Comparison of ENCODE assay signal across 13 mouse cellular contexts in the genomic region with DNA sequence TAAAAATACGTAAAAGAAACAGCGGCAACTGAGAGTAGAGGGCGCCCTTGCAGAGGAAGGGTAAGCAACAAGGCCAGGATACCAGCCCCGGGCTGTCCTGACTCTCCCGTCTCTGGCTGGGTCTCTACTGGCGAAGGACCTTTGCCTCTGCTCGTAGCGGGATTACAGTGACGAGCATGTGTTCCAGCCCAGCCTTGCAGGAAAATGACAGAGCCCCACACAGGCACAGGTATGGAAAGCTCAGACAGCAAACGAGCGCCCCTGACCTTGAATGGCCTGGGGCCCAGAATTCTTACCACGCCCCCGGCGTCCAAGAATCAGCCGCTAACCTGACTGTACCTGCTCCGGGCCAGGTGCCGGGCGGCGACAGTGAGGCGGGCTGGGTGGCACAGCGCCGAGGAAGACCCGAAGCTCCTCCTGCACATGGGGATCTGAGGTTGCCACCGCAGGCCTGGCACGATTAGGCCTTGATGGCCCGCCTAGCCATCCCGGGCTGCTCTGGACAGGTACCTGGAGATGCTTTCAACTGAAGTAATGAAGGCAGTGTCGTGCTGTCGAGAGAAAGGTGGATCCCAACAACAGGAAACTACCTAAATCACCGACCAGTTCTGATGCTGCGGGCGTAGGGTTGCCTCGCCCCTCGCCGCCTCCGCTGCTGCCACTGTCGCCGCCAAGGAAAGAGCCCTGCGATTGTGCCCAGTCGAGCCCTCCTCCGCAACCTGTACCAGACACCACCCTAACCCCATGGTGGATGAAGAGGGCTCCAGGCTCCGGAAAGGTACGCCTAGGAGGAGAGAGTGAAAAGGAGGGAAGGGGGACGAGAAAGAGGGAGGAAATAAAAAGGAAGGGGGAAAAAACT. TPM values are rescaled to one million over a fixed set of nuclear protein-coding genes. Genes with fewer than 3 reads are reported as not detected.
A peak's percentile ranks its signal among the peaks of the same experiment; 100 is the strongest.
DNase-seq lines count a peak whose midpoint lies in the region; ATAC-seq and TF ChIP-seq lines count a peak whose summit lies in the region.
"Had no signal": no experiment of that assay in that cellular context is flagged by ENCODE, and none has a peak within 500 bp of the region (broad histone marks: within the 10 kb centered on the region; RNA-seq: fewer than 3 reads in every experiment).

No protein-coding gene starts in this region.

- H3K27me3 ChIP-seq in heart, embryonic 15.5 days = peaks cover 96% of the 10 kb centered on the region
- peaks cover 96% of the 10 kb centered on the region for H3K27me3 ChIP-seq in E14TG2a.4 (ENCODE audit: insufficient read depth, low read length)
- H3K27me3 ChIP-seq in intestine, postnatal 0 days (replicated peaks; ENCODE audit: control insufficient read depth, insufficient read depth, low read length) = peaks cover 97% of the 10 kb centered on the region
- H3K27me3 ChIP-seq in limb, embryonic 12.5 days = no peaks in the 10 kb centered on the region
- peaks cover 14% of the 10 kb centered on the region; the same call in 1 of the 2 replicates for H3K27me3 ChIP-seq in cerebellum, adult 2 months (ENCODE audit: control insufficient read depth, insufficient read depth, low read length)

- no peak for ATAC-seq in heart, embryonic 15.5 days (replicated peaks; ENCODE audit: insufficient number of reproducible peaks, insufficient read depth, low FRiP score, low read depth)
- ATAC-seq in intestine, postnatal 0 days = no peak
- no peak for ATAC-seq in limb, embryonic 12.5 days (ENCODE audit: insufficient number of reproducible peaks, insufficient read depth, low FRiP score, low TSS enrichment, low read depth)
- no peak for ATAC-seq in granulocyte monocyte progenitor cell, adult 5-6 weeks (replicated peaks; ENCODE audit: poor library complexity, severe bottlenecking)

- H3K4me3 ChIP-seq in heart, embryonic 15.5 days = peak overlapping the region; percentile 5; the same call in 1 of the 2 replicates
- H3K4me3 ChIP-seq in E14TG2a.4 (replicated peaks; ENCODE audit: low read length) = peak overlapping the region; percentile 39
- H3K4me3 ChIP-seq in intestine, postnatal 0 days (ENCODE audit: low read depth, low read length) = peak overlapping the region; percentile 28
- peak overlapping the region; percentile 78 for H3K4me3 ChIP-seq in limb, embryonic 12.5 days (replicated peaks)
- H3K4me3 ChIP-seq in cerebellum, adult 2 months (replicated peaks; ENCODE audit: insufficient read depth, low read depth, low read length) = no peak overlapping the region
- H3K4me3 ChIP-seq: left cerebral cortex, adult 2 months had no signal

- no peaks in the 10 kb centered on the region for H3K36me3 ChIP-seq in heart, embryonic 15.5 days
- no peaks in the 10 kb centered on the region for H3K36me3 ChIP-seq in E14TG2a.4 (ENCODE audit: insufficient read depth, low read length)
- H3K36me3 ChIP-seq in intestine, postnatal 0 days (ENCODE audit: control insufficient read depth, insufficient read depth) = no peaks in the 10 kb centered on the region
- H3K36me3 ChIP-seq in limb, embryonic 12.5 days = peaks cover 53% of the 10 kb centered on the region

- no peak for DNase-seq in heart, postnatal 25 days (ENCODE audit: low spot score)
- DNase-seq in cerebellum, adult 2 months = no peak
- DNase-seq in spleen, postnatal 4 days (ENCODE audit: low spot score in 2 of 2) = no peak
- DNase-seq: embryo, embryonic 11 days; heart, postnatal 36 days had no signal

- TF ChIP-seq POLR2A in cerebellum, adult 2 months (IDR thresholded peaks at IDR 0.05; ENCODE audit: borderline replicate concordance, insufficient read depth, low read length) = no peak

- H3K27ac ChIP-seq in heart, embryonic 15.5 days = no peak overlapping the region
- no peak overlapping the region; the same call in 1 of the 2 replicates for H3K27ac ChIP-seq in intestine, postnatal 0 days (ENCODE audit: low read depth, low read length)
- peak overlapping the region; percentile 100 for H3K27ac ChIP-seq in limb, embryonic 12.5 days
- no peak overlapping the region for H3K27ac ChIP-seq in cerebellum, adult 2 months (ENCODE audit: insufficient read depth, low read length)
- H3K27ac ChIP-seq: left cerebral cortex, adult 2 months had no signal

- H3K9me3 ChIP-seq in heart, embryonic 15.5 days (replicated peaks) = no peaks in the 10 kb centered on the region
- H3K9me3 ChIP-seq in E14TG2a.4 (ENCODE audit: low read length) = no peaks in the 10 kb centered on the region
- no peaks in the 10 kb centered on the region for H3K9me3 ChIP-seq in intestine, postnatal 0 days (ENCODE audit: control insufficient read depth)
- H3K9me3 ChIP-seq in limb, embryonic 12.5 days = no peaks in the 10 kb centered on the region

- no peak for TF ChIP-seq CTCF in E14TG2a.4 (conservative IDR thresholded peaks at IDR 0.05; ENCODE audit: low read length)
- TF ChIP-seq CTCF in intestine, postnatal 0 days (IDR thresholded peaks at IDR 0.05; ENCODE audit: low read depth) = no peak
- no peak for TF ChIP-seq CTCF in cerebellum, adult 2 months (IDR thresholded peaks at IDR 0.05; ENCODE audit: borderline replicate concordance, insufficient read depth, low read depth, low read length)

- intact Hi-C loops in heart, postnatal 25 days (cut with DNase I) = loop anchor here (10.0 kb wide), 1 partner anchor 845 kb away; no protein-coding TSS in a partner anchor

- H3K4me1 ChIP-seq in heart, embryonic 15.5 days (replicated peaks) = peaks cover 19% of the 10 kb centered on the region
- peaks cover 63% of the 10 kb centered on the region for H3K4me1 ChIP-seq in E14TG2a.4 (replicated peaks; ENCODE audit: low read depth, low read length)
- H3K4me1 ChIP-seq in intestine, postnatal 0 days (replicated peaks; ENCODE audit: control insufficient read depth, insufficient read depth, low read length) = no peaks in the 10 kb centered on the region
- H3K4me1 ChIP-seq in limb, embryonic 12.5 days (replicated peaks) = peaks cover 7% of the 10 kb centered on the region; the same call in 1 of the 2 replicates
- H3K4me1 ChIP-seq in cerebellum, adult 2 months (ENCODE audit: control insufficient read depth, insufficient read depth, low read length) = no peaks in the 10 kb centered on the region

- no peak overlapping the region for H3K9ac ChIP-seq in heart, embryonic 15.5 days
- H3K9ac ChIP-seq in intestine, postnatal 0 days (ENCODE audit: low read depth, low read length) = no peak overlapping the region
- H3K9ac ChIP-seq in limb, embryonic 12.5 days (replicated peaks) = peak overlapping the region; percentile 100

- 2% methylated on average over 44 of the region's 44 CpGs for WGBS in heart, embryonic 15.5 days
- 3% methylated on average over 44 of the region's 44 CpGs for WGBS in intestine, postnatal 0 days
- WGBS in limb, embryonic 12.5 days = under 1% methylated on average over 44 of the region's 44 CpGs
- 3% methylated on average over 44 of the region's 44 CpGs for WGBS in cerebellum, adult 2 months

- H3K4me2 ChIP-seq in heart, embryonic 15.5 days = no peak overlapping the region
- H3K4me2 ChIP-seq in intestine, postnatal 0 days (replicated peaks; ENCODE audit: low read depth) = peak overlapping the region; percentile 35
- peak overlapping the region; percentile 96 for H3K4me2 ChIP-seq in limb, embryonic 12.5 days

RNA-seq across cellular contexts. Expression of gene Hoxa9, which starts 1.1 kb away (rescaled TPM):
- 0.13 and 0.24 TPM in 2 replicates for polyA plus RNA-seq in heart, embryonic 15.5 days (2015; fragmentation: Nextera tagmentation; extraction: Ambion mirVana)
- total RNA-seq in heart, postnatal 25 days (2021) = not detected
- polyA plus RNA-seq in intestine, postnatal 0 days (2015; fragmentation: Nextera tagmentation; extraction: Ambion mirVana) = 1.1 and 3.0 TPM in 2 replicates
- 74.7 and 77.4 TPM in 2 replicates for polyA plus RNA-seq in limb, embryonic 12.5 days (2016; fragmentation: Nextera tagmentation; extraction: Ambion mirVana)
- polyA plus RNA-seq in cerebellum, adult 2 months (2012; rRNA removed) = not detected in 2 replicates
- 8.9 and 14.7 TPM in 2 replicates for total RNA-seq in granulocyte monocyte progenitor cell, adult 5-6 weeks (2014; fragmentation: Nextera tagmentation)
- total RNA-seq in granulocyte monocyte progenitor cell, adult 5-6 weeks (2017) = 16.8 and 24.4 TPM in 2 replicates
- total RNA-seq: heart, postnatal 36 days; left cerebral cortex, adult 2 months had no signal
- polyA plus RNA-seq: frontal cortex, adult 2 months had no signal

RNA-seq across cellular contexts. Expression of gene Hoxa7, which starts 8.1 kb away (rescaled TPM):
- polyA plus RNA-seq in heart, embryonic 15.5 days (2015; fragmentation: Nextera tagmentation; extraction: Ambion mirVana) = 0.54 and 1.4 TPM in 2 replicates
- under 1 TPM; 0.31 to 0.44 TPM for total RNA-seq in heart, postnatal 25 days (2021)
- polyA plus RNA-seq in intestine, postnatal 0 days (2015; fragmentation: Nextera tagmentation; extraction: Ambion mirVana) = 5.6 and 6.2 TPM in 2 replicates
- 11.7 and 13.8 TPM in 2 replicates for polyA plus RNA-seq in limb, embryonic 12.5 days (2016; fragmentation: Nextera tagmentation; extraction: Ambion mirVana)
- polyA plus RNA-seq in cerebellum, adult 2 months (2012; rRNA removed) = 0.07 and 0.16 TPM in 2 replicates
- 18.3 and 20.5 TPM in 2 replicates for total RNA-seq in granulocyte monocyte progenitor cell, adult 5-6 weeks (2014; fragmentation: Nextera tagmentation)
- 6.4 and 10.8 TPM in 2 replicates for total RNA-seq in granulocyte monocyte progenitor cell, adult 5-6 weeks (2017)
- total RNA-seq: left cerebral cortex, adult 2 months had no signal
- polyA plus RNA-seq: frontal cortex, adult 2 months had no signal

RNA-seq across cellular contexts. Expression of gene Hoxa10, which starts 10.9 kb away (rescaled TPM):
- 0.19 and 0.55 TPM in 2 replicates for polyA plus RNA-seq in heart, embryonic 15.5 days (2015; fragmentation: Nextera tagmentation; extraction: Ambion mirVana)
- not detected for total RNA-seq in heart, postnatal 25 days (2021)
- 0.17 and 7.8 TPM in 2 replicates for polyA plus RNA-seq in intestine, postnatal 0 days (2015; fragmentation: Nextera tagmentation; extraction: Ambion mirVana)
- polyA plus RNA-seq in limb, embryonic 12.5 days (2016; fragmentation: Nextera tagmentation; extraction: Ambion mirVana) = 272 and 294 TPM in 2 replicates
- polyA plus RNA-seq in cerebellum, adult 2 months (2012; rRNA removed) = not detected in 2 replicates
- total RNA-seq in granulocyte monocyte progenitor cell, adult 5-6 weeks (2014; fragmentation: Nextera tagmentation) = 0.47 TPM in 1 of 2 replicates, not detected in the other
- 0.57 TPM in 1 of 2 replicates, not detected in the other for total RNA-seq in granulocyte monocyte progenitor cell, adult 5-6 weeks (2017)
- total RNA-seq: heart, postnatal 36 days; left cerebral cortex, adult 2 months; megakaryocyte-erythroid progenitor cell, adult 5-6 weeks had no signal
- polyA plus RNA-seq: frontal cortex, adult 2 months had no signal

RNA-seq across cellular contexts. Expression of gene Hoxa11, which starts 15.8 kb away (rescaled TPM):
- 0.06 TPM in 1 of 2 replicates, not detected in the other for polyA plus RNA-seq in heart, embryonic 15.5 days (2015; fragmentation: Nextera tagmentation; extraction: Ambion mirVana)
- total RNA-seq in heart, postnatal 25 days (2021) = not detected
- 1.1 TPM in 1 of 2 replicates, not detected in the other for polyA plus RNA-seq in intestine, postnatal 0 days (2015; fragmentation: Nextera tagmentation; extraction: Ambion mirVana)
- polyA plus RNA-seq in limb, embryonic 12.5 days (2016; fragmentation: Nextera tagmentation; extraction: Ambion mirVana) = 88.2 and 96.8 TPM in 2 replicates
- polyA plus RNA-seq in cerebellum, adult 2 months (2012; rRNA removed) = not detected in 2 replicates
- not detected in 2 replicates for total RNA-seq in granulocyte monocyte progenitor cell, adult 5-6 weeks (2014; fragmentation: Nextera tagmentation)
- not detected in 2 replicates for total RNA-seq in granulocyte monocyte progenitor cell, adult 5-6 weeks (2017)
- total RNA-seq: heart, postnatal 36 days; left cerebral cortex, adult 2 months; megakaryocyte-erythroid progenitor cell, adult 5-6 weeks had no signal

RNA-seq across cellular contexts. Expression of gene Gm28308, which starts 16.6 kb away (rescaled TPM):
- polyA plus RNA-seq in heart, embryonic 15.5 days (2015; fragmentation: Nextera tagmentation; extraction: Ambion mirVana) = not detected in 2 replicates
- not detected for total RNA-seq in heart, postnatal 25 days (2021)
- not detected in 2 replicates for polyA plus RNA-seq in intestine, postnatal 0 days (2015; fragmentation: Nextera tagmentation; extraction: Ambion mirVana)
- polyA plus RNA-seq in limb, embryonic 12.5 days (2016; fragmentation: Nextera tagmentation; extraction: Ambion mirVana) = 2.1 TPM in 1 of 2 replicates, not detected in the other
- not detected in 2 replicates for polyA plus RNA-seq in cerebellum, adult 2 months (2012; rRNA removed)
- not detected in 2 replicates for total RNA-seq in granulocyte monocyte progenitor cell, adult 5-6 weeks (2014; fragmentation: Nextera tagmentation)
- not detected in 2 replicates for total RNA-seq in granulocyte monocyte progenitor cell, adult 5-6 weeks (2017)
- total RNA-seq: heart, postnatal 36 days; left cerebral cortex, adult 2 months; megakaryocyte-erythroid progenitor cell, adult 5-6 weeks had no signal
- polyA plus RNA-seq: frontal cortex, adult 2 months had no signal

Comparison
In these comparisons a context has a peak if more than half of its experiments do, and no peak if none do; other contexts are left out.
1. RNA of gene Hoxa9, which starts 1.1 kb away (polyA plus RNA-seq): 74.7 to 77.4 TPM in limb, embryonic 12.5 days; 1.1 to 3.0 TPM in intestine, postnatal 0 days, 0.13 to 0.24 TPM in heart, embryonic 15.5 days and not detected in cerebellum, adult 2 months; every median in the first group is over 10 times any median in the second.
2. RNA of gene Hoxa10, which starts 10.9 kb away (polyA plus RNA-seq): 272 to 294 TPM in limb, embryonic 12.5 days; 0.17 to 7.8 TPM in intestine, postnatal 0 days, 0.19 to 0.55 TPM in heart, embryonic 15.5 days and not detected in cerebellum, adult 2 months; every median in the first group is over 10 times any median in the second.